Mouse (Mus musculus): ENCODE data around the gene Olfr1118. TPM values are rescaled to one million over a fixed set of nuclear protein-coding genes. Genes with fewer than 3 reads are reported as not detected.
"Not testable (repeated sequence)": the region's sequence is repeated elsewhere in the genome, so short reads cannot be mapped to it uniquely, and the experiment has no call there.

Gene Olfr1118
- total RNA-seq (2021) = not detected

- intact Hi-C loops (cut with DNase I) = no loop called here
- DNase-seq = no peak
These were observed at the start of gene Olfr1118 for GRCm38 (mm10) chr2:87307281-87307680. Gene Olfr1118 (plus strand): TSS chr2:87307581.

GRCm38 (mm10) chr2:87267234-87267633 lies 40.1 kb upstream of the Olfr1118 start, which contains the start of gene Olfr1116:
Gene Olfr1116 (plus strand): TSS chr2:87267534.
- no peak for DNase-seq

GRCm38 (mm10) chr2:87293977-87294376 lies 13.4 kb upstream of the Olfr1118 start:
- intact Hi-C loops (cut with DNase I) = not testable (repeated sequence)
- peak; percentile 57 to 62 for DNase-seq

More at GRCm38 (mm10) chr2:87267234-87267633, 40.1 kb upstream of the Olfr1118 start, which contains the start of gene Olfr1116:
- intact Hi-C loops (cut with DNase I) = no loop called here

- intact Hi-C loops (cut with DNase I) = no loop called here
- no peak for DNase-seq
These were observed 47.1 kb downstream of the Olfr1118 start, which contains the start of gene Olfr1120 for GRCm38 (mm10) chr2:87354515-87354914. Gene Olfr1120 (plus strand): TSS chr2:87354815.

- DNase-seq; intact Hi-C loops (cut with DNase I): not testable (repeated sequence)
These were observed 52.7 kb downstream of the Olfr1118 start for GRCm38 (mm10) chr2:87360121-87360520.

Other genes starting within 250 kb of the Olfr1118 start
- gene Olfr1107, start 231.8 kb upstream of the Olfr1118 start, total RNA-seq (2021) = not detected
- gene Olfr1109, start 211.6 kb upstream of the Olfr1118 start, total RNA-seq (2021) = not detected
- gene Olfr259, start 193.0 kb upstream of the Olfr1118 start, total RNA-seq (2021) = not detected
- not detected for gene Olfr1110, start 167.3 kb upstream of the Olfr1118 start, total RNA-seq (2021)
- gene Olfr1111, start 155.0 kb upstream of the Olfr1118 start, total RNA-seq (2021) = not detected
- gene Olfr1112, start 119.8 kb upstream of the Olfr1118 start, total RNA-seq (2021) = not detected
- gene Olfr1113, start 98.6 kb upstream of the Olfr1118 start, total RNA-seq (2021) = not detected
- not detected for gene Olfr1115, start 59.6 kb upstream of the Olfr1118 start, total RNA-seq (2021)
- gene Olfr1116, start 40.0 kb upstream of the Olfr1118 start, total RNA-seq (2021) = not detected
- not detected for gene Olfr1120, start 47.2 kb downstream of the Olfr1118 start, total RNA-seq (2021)
- not detected for gene Olfr1121, start 62.3 kb downstream of the Olfr1118 start, total RNA-seq (2021)
- under 1 TPM in 1 of 2 experiments, not detected in 1; 0.07 TPM for gene Olfr1122, start 78.3 kb downstream of the Olfr1118 start, total RNA-seq (2021)
- not detected for gene Olfr1123, start 109.1 kb downstream of the Olfr1118 start, total RNA-seq (2021)
- not detected for gene Olfr1124, start 122.7 kb downstream of the Olfr1118 start, total RNA-seq (2021)
- gene Olfr1126, start 146.4 kb downstream of the Olfr1118 start, total RNA-seq (2021) = not detected
- gene Pramel7, start 189.5 kb downstream of the Olfr1118 start, total RNA-seq (2021) = not detected
- gene Pramel6, start 199.0 kb downstream of the Olfr1118 start, total RNA-seq (2021) = not detected
- gene Olfr153, start 224.2 kb downstream of the Olfr1118 start, total RNA-seq (2021) = not detected
- gene Olfr1128, start 238.0 kb downstream of the Olfr1118 start, total RNA-seq (2021) = not detected

Measured in heart, postnatal 10 days (tissue).